In genomic region chr2:90581006-90581795, GRCm38 (mm10) we compare ENCODE assay signal across 8 mouse cellular contexts. TPM values are rescaled to one million over a fixed set of nuclear protein-coding genes. Genes with fewer than 3 reads are reported as not detected.
DNase-seq lines count a peak whose midpoint lies in the region; ATAC-seq lines count a peak whose summit lies in the region.

No protein-coding gene starts in this region.

- H3K4me1 ChIP-seq in intestine, embryonic 14.5 days (replicated peaks; ENCODE audit: control insufficient read depth, insufficient read depth, low read length): peaks cover 4% of the 10 kb centered on the region; the same call in 1 of the 2 replicates
- H3K4me1 ChIP-seq in neural tube, embryonic 12.5 days: 0 out of 2 replicates have a peak, but pooled peaks cover 6% of the 10 kb centered on the region

- WGBS in intestine, embryonic 14.5 days: 10% methylated on average over 11 of the region's 11 CpGs
- 14% methylated on average over 11 of the region's 11 CpGs for WGBS in neural tube, embryonic 12.5 days

- H3K4me3 ChIP-seq in intestine, embryonic 14.5 days (ENCODE audit: low read depth, low read length): peak overlapping the region; percentile 80
- peak overlapping the region; percentile 83 for H3K4me3 ChIP-seq in neural tube, embryonic 12.5 days

- H3K9me3 ChIP-seq in intestine, embryonic 14.5 days (ENCODE audit: control insufficient read depth, low read length): no peaks in the 10 kb centered on the region
- no peaks in the 10 kb centered on the region for H3K9me3 ChIP-seq in neural tube, embryonic 12.5 days

- peak; percentile 78 for DNase-seq in cerebellum, adult 9-11 months
- no peak for DNase-seq in cerebellum, adult 11 months
- peak; percentile 32 for DNase-seq in thymus, postnatal 4 days
- no peak for DNase-seq in thymus, adult 18-20 months
- DNase-seq in intestine, embryonic 14.5 days (ENCODE audit: low spot score): no peak
- no peak for DNase-seq in layer of hippocampus, adult 9-10 months (ENCODE audit: low spot score)
- no peak for DNase-seq in urinary bladder, postnatal 25 days (ENCODE audit: low spot score)

- peak overlapping the region; percentile 78 for H3K9ac ChIP-seq in intestine, embryonic 14.5 days (ENCODE audit: low read length)
- H3K9ac ChIP-seq in neural tube, embryonic 12.5 days: peak overlapping the region; percentile 92

- no peaks in the 10 kb centered on the region for H3K36me3 ChIP-seq in intestine, embryonic 14.5 days (ENCODE audit: control insufficient read depth, insufficient read depth, low read length)
- H3K36me3 ChIP-seq in neural tube, embryonic 12.5 days: no peaks in the 10 kb centered on the region

- H3K4me2 ChIP-seq in intestine, embryonic 14.5 days (ENCODE audit: low read length): peak overlapping the region; percentile 82
- peak overlapping the region; percentile 94 for H3K4me2 ChIP-seq in neural tube, embryonic 12.5 days (replicated peaks)

- no peak; the same call in none of the 2 replicates for ATAC-seq in intestine, embryonic 14.5 days (replicated peaks; ENCODE audit: low FRiP score, low TSS enrichment, low read depth)
- ATAC-seq in neural tube, embryonic 12.5 days (ENCODE audit: low FRiP score, low read depth): peak; percentile 57

- H3K27me3 ChIP-seq in intestine, embryonic 14.5 days (replicated peaks; ENCODE audit: control insufficient read depth, insufficient read depth, low read length): no peaks in the 10 kb centered on the region
- H3K27me3 ChIP-seq in neural tube, embryonic 12.5 days (replicated peaks): no peaks in the 10 kb centered on the region

- peak overlapping the region; percentile 86 for H3K27ac ChIP-seq in intestine, embryonic 14.5 days (ENCODE audit: low read depth)
- peak overlapping the region; percentile 62; the same call in 1 of the 2 replicates for H3K27ac ChIP-seq in neural tube, embryonic 12.5 days

RNA-seq across cellular contexts. Expression of gene Ptprj, which starts 0.8 kb away (rescaled TPM):
- 8.3 and 8.5 TPM in 2 replicates for polyA plus RNA-seq in intestine, embryonic 14.5 days (2014; fragmentation: Nextera tagmentation; extraction: Ambion mirVana)
- polyA plus RNA-seq in neural tube, embryonic 12.5 days (2016; fragmentation: Nextera tagmentation; extraction: Ambion mirVana): 3.7 and 4.0 TPM in 2 replicates

Comparison
In these comparisons a context has a peak if more than half of its experiments do, and no peak if none do; other contexts are left out.
1. DNase-seq: peak in cerebellum, adult 9-11 months (single experiment) and thymus, postnatal 4 days (single experiment); none in cerebellum, adult 11 months (single experiment), thymus, adult 18-20 months (0 of 2), intestine, embryonic 14.5 days (single experiment), layer of hippocampus, adult 9-10 months (single experiment) and urinary bladder, postnatal 25 days (single experiment).